Mouse (Mus musculus) stomach, embryonic 16.5 days (tissue): ENCODE results near the gene Slc15a3. TPM values are rescaled to one million over a fixed set of nuclear protein-coding genes. Genes with fewer than 3 reads are reported as not detected.

ENCODE experiments used
- ATAC-seq: fragments of 200-750 bp; cut with Nextera tagmentation; 2 replicates; pipeline ENCODE4 v1.8.0; 2017; ENCODE audit warnings: moderate number of reproducible peaks, moderate TSS enrichment; ENCODE audit not compliant: insufficient read depth, low FRiP score
- H3K27ac ChIP-seq: fragments of 300-500 bp; sonication (generic); 2 replicates; pipeline ENCODE4 v1.5.1; 2014; ENCODE audit warnings: low read length
- H3K27me3 ChIP-seq: fragments of 300-500 bp; sonication (generic); 2 replicates; pipeline ENCODE4 v1.6.1; 2014; ENCODE audit warnings: low read length, control low read depth, mixed read lengths; ENCODE audit not compliant: control insufficient read depth, insufficient read depth
- H3K36me3 ChIP-seq: fragments of 300-500 bp; sonication (generic); 2 replicates; pipeline ENCODE4 v1.6.1; 2014; ENCODE audit warnings: low read length; ENCODE audit not compliant: control insufficient read depth, insufficient read depth
- H3K4me1 ChIP-seq: fragments of 300-500 bp; sonication (generic); 2 replicates; pipeline ENCODE4 v1.6.1; 2014; ENCODE audit warnings: low read length, control low read depth, mixed read lengths; ENCODE audit not compliant: control insufficient read depth, insufficient read depth
- H3K4me2 ChIP-seq: fragments of 300-500 bp; sonication (generic); 2 replicates; pipeline ENCODE4 v1.6.1; 2014; ENCODE audit warnings: low read depth, low read length, mixed read lengths
- H3K4me3 ChIP-seq: fragments of 300-500 bp; sonication (generic); replicated peaks from 2 replicates; pipeline ENCODE4 v1.5.1; 2014; ENCODE audit warnings: mild to moderate bottlenecking, low read length
- H3K9ac ChIP-seq: fragments of 300-500 bp; sonication (generic); 2 replicates; pipeline ENCODE4 v1.6.1; 2014; ENCODE audit warnings: low read length
- H3K9me3 ChIP-seq: fragments of 300-500 bp; sonication (generic); replicated peaks from 2 replicates; pipeline ENCODE4 v1.6.1; 2016; ENCODE audit warnings: low read length, control low read depth; ENCODE audit not compliant: control insufficient read depth
- WGBS: fragments of 180-500 bp; shearing (Covaris S2); extraction: QIAGEN DNeasy Blood & Tissue Kit; methylation state at CpG from one replicate; pipeline ENCODE4 v1.1.7; 2014; 5-methylcytosine and 5-hydroxymethylcytosine counted together
- polyA plus RNA-seq: library from polyadenylated mRNA; unstranded; fragments of >200 nt; fragmentation: Nextera tagmentation; extraction: Ambion mirVana; gene quantifications from 2 replicates; pipeline ENCODE4 v1.2.1, GENCODE M21; 2015

The Slc15a3 gene
- polyA plus RNA-seq = 0.52 and 0.70 TPM in 2 replicates

- H3K27me3 ChIP-seq = no peaks in the 10 kb centered on the region
- H3K9me3 ChIP-seq = no peaks in the 10 kb centered on the region
- H3K27ac ChIP-seq = no peak within 1 kb of the TSS
- H3K4me1 ChIP-seq = no peaks in the 10 kb centered on the region
- no peak within 1 kb of the TSS for H3K4me2 ChIP-seq
- H3K36me3 ChIP-seq = no peaks in the 10 kb centered on the region
- no peak within 1 kb of the TSS for H3K9ac ChIP-seq
- ATAC-seq = no peak
- 74% methylated on average over 15 of the region's 15 CpGs for WGBS
- H3K4me3 ChIP-seq = no peak within 1 kb of the TSS
Observed at GRCm38 (mm10) chr19:10839010-10839892, at the start of gene Slc15a3. Gene Slc15a3, plus strand, starts transcription at chr19:10839727.

GRCm38 (mm10) chr19:10790323-10790722 is 49.2 kb upstream of the Slc15a3 start:
- no peak for ATAC-seq
- H3K9me3 ChIP-seq = no peaks in the 10 kb centered on the region
- H3K27me3 ChIP-seq = no peaks in the 10 kb centered on the region
- H3K9ac ChIP-seq = no peak overlapping the region
- WGBS = 74% methylated on average over 9 of the region's 9 CpGs
- H3K4me2 ChIP-seq = no peak overlapping the region
- no peak overlapping the region for H3K4me3 ChIP-seq
- no peak overlapping the region for H3K27ac ChIP-seq
- H3K36me3 ChIP-seq = no peaks in the 10 kb centered on the region
- no peaks in the 10 kb centered on the region for H3K4me1 ChIP-seq

- Histone ChIP-seq H3K9me3 (no peaks in the 10 kb centered on the region), H3K27me3 (no peaks in the 10 kb centered on the region), H3K4me2 (no peak overlapping the region), H3K27ac (no peak overlapping the region), H3K9ac (no peak overlapping the region), H3K4me1 (no peaks in the 10 kb centered on the region), H3K4me3 (no peak overlapping the region), H3K36me3 (no peaks in the 10 kb centered on the region)
- whole genome bisulfite sequencing = 61% methylated on average over 3 of the region's 3 CpGs
- peak; percentile 26; the same call in 1 of the 2 replicates for ATAC-seq
Observed at GRCm38 (mm10) chr19:10793044-10793443, 46.5 kb upstream of the Slc15a3 start.

GRCm38 (mm10) chr19:10794916-10795315 is 44.6 kb upstream of the Slc15a3 start:
- Histone ChIP-seq H3K36me3 (no peaks in the 10 kb centered on the region), H3K9me3 (no peaks in the 10 kb centered on the region), H3K4me3 (no peak overlapping the region), H3K27ac (no peak overlapping the region), H3K4me2 (no peak overlapping the region), H3K9ac (no peak overlapping the region), H3K4me1 (no peaks in the 10 kb centered on the region), H3K27me3 (no peaks in the 10 kb centered on the region)
- ATAC-seq = no peak
- 85% methylated on average over 1 of the region's 1 CpGs for WGBS

GRCm38 (mm10) chr19:10798576-10798975 is 41.0 kb upstream of the Slc15a3 start:
- H3K4me1 ChIP-seq = no peaks in the 10 kb centered on the region
- 67% methylated on average over 10 of the region's 10 CpGs for WGBS
- H3K9ac ChIP-seq = no peak overlapping the region
- no peak for ATAC-seq
- no peak overlapping the region for H3K4me2 ChIP-seq
- H3K27ac ChIP-seq = no peak overlapping the region
- H3K9me3 ChIP-seq = no peaks in the 10 kb centered on the region
- H3K36me3 ChIP-seq = no peaks in the 10 kb centered on the region
- H3K27me3 ChIP-seq = no peaks in the 10 kb centered on the region
- no peak overlapping the region for H3K4me3 ChIP-seq

- Histone ChIP-seq H3K9ac (no peak overlapping the region), H3K27me3 (no peaks in the 10 kb centered on the region), H3K27ac (no peak overlapping the region), H3K4me2 (no peak overlapping the region), H3K9me3 (no peaks in the 10 kb centered on the region), H3K36me3 (no peaks in the 10 kb centered on the region), H3K4me3 (no peak overlapping the region), H3K4me1 (no peaks in the 10 kb centered on the region)
- ATAC-seq = no peak
- 93% methylated on average over 17 of the region's 17 CpGs for WGBS
Observed at GRCm38 (mm10) chr19:10799155-10799554, 40.4 kb upstream of the Slc15a3 start.

GRCm38 (mm10) chr19:10801070-10801469 is 38.5 kb upstream of the Slc15a3 start:
- H3K4me1 ChIP-seq = no peaks in the 10 kb centered on the region
- WGBS = 65% methylated on average over 6 of the region's 6 CpGs

GRCm38 (mm10) chr19:10801906-10802305 is 37.6 kb upstream of the Slc15a3 start:
- ATAC-seq = no peak
- no peak overlapping the region for H3K4me2 ChIP-seq
- no peaks in the 10 kb centered on the region for H3K36me3 ChIP-seq
- H3K9ac ChIP-seq = no peak overlapping the region
- no peaks in the 10 kb centered on the region for H3K27me3 ChIP-seq
- no peaks in the 10 kb centered on the region for H3K9me3 ChIP-seq
- no peak overlapping the region for H3K4me3 ChIP-seq
- 81% methylated on average over 6 of the region's 6 CpGs for WGBS
- no peaks in the 10 kb centered on the region for H3K4me1 ChIP-seq
- no peak overlapping the region for H3K27ac ChIP-seq

More at GRCm38 (mm10) chr19:10801070-10801469, 38.5 kb upstream of the Slc15a3 start:
- H3K27ac ChIP-seq = no peak overlapping the region
- H3K9ac ChIP-seq = no peak overlapping the region
- no peaks in the 10 kb centered on the region for H3K27me3 ChIP-seq
- no peak for ATAC-seq
- H3K9me3 ChIP-seq = no peaks in the 10 kb centered on the region
- H3K4me2 ChIP-seq = no peak overlapping the region
- H3K4me3 ChIP-seq = no peak overlapping the region
- no peaks in the 10 kb centered on the region for H3K36me3 ChIP-seq

- Histone ChIP-seq H3K4me1 (no peaks in the 10 kb centered on the region), H3K4me2 (no peak overlapping the region), H3K9me3 (no peaks in the 10 kb centered on the region), H3K36me3 (no peaks in the 10 kb centered on the region), H3K9ac (no peak overlapping the region), H3K27me3 (no peaks in the 10 kb centered on the region), H3K4me3 (no peak overlapping the region), H3K27ac (no peak overlapping the region)
- no peak for ATAC-seq
- 70% methylated on average over 5 of the region's 5 CpGs for WGBS
Observed at GRCm38 (mm10) chr19:10803751-10804150, 35.8 kb upstream of the Slc15a3 start.
